Mouse (Mus musculus) bone marrow, adult 2 months (tissue): ENCODE results near the gene Gm45808.

Experiments used
- CTCF ChIP-seq: fragments of 200-500 bp; IDR thresholded peaks from 2 replicates; pipeline ENCODE4 v1.5.1; 2011; ENCODE audit warnings: low read length, control low read depth; ENCODE audit not compliant: control insufficient read depth, insufficient read depth
- POLR2A ChIP-seq: fragments of 200-500 bp; IDR thresholded peaks from 2 replicates; pipeline ENCODE4 v1.6.1; 2011; ENCODE audit warnings: low read depth, mild to moderate bottlenecking, control low read depth, low read length, borderline replicate concordance; ENCODE audit not compliant: control insufficient read depth

GRCm38 (mm10) chr7:45476453-45476852 is 10.2 kb downstream of the Gm45808 start:
- TF ChIP-seq POLR2A (no peak), CTCF (no peak)
